Mouse (Mus musculus) kidney, adult 18-20 months (tissue): ENCODE measurements around the gene Radil.

Source experiments
- DNase-seq: peaks from one replicate; pipeline ENCODE4 v3.0.0; 2021

Gene Radil

GRCm38 (mm10) chr5:142537286-142537685 is 13.6 kb downstream of the Radil start:
- DNase-seq = peak; percentile 6

GRCm38 (mm10) chr5:142535388-142535787 is 15.5 kb downstream of the Radil start:
- DNase-seq = no peak

- DNase-seq = no peak
Measured at GRCm38 (mm10) chr5:142529915-142530314, 21.0 kb downstream of the Radil start, which contains the start of gene Papolb. TSS of gene Papolb (minus strand) at chr5:142530076.

DNA sequence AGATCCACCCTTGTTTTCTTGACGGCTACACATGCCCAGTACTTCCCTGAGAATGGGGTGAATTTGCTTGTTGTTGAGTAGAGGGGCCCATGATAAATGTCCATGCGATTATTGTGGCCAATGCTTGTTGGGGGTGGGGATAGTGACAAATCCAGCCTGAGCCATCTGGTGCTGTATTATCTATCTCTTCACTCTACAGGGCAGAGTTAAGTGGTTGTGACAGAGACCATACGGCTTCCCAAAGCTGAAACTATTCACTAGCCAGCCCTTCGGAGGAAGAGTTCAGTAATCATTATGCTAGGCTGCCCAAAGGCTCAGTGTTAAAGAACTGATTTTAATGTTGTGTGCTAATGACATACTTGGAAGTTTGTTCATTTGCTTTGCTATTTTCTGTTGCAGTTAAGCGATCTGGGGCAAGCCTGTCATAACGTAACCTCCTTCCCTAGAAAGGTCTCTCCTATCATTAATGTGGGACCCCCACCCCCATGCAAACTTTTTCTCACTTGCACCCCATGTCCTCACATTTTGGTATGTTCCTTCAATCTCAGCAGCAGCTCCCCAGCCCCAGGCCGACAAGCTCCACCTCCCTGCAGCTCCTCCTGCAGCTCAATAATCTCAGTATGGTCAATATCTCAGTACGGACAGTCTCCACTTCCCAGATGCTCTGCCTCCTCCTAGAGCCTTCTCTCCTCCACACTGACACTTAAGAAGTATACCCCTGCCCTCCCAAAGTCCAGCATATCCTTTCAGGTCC is 26.0 kb downstream of the Radil start:
- DNase-seq = no peak

DNA sequence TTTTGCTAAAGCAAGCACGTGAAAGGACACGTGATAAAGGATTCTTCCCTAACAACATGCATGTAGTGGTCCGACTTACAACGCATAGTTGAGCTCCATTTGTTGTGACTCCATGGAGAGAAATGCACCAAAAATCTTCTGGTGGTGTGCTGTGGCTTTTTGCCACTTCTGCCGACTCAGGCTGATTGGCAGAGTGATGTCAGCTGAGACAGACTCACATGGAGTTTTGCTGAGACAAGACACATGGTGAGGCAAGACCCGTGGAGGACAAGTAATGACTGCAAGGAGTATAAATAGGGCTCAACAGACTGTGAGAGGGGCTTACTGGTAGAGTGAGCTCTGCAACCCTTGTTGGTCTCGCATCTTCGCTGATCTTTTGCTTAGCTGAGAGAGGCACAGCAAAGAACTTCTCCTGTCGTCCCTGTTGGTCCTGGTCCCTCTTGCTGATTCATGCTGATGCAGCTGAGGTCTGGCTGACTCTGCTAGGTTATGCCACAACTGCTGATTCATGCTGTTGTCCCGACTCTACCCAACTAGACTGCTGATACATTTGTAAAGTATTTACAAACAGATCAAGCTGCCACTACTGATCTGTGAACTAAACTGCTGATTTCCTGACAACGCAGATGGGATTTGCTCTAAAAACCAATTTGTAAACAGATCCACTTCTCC is 29.6 kb downstream of the Radil start:
- no peak for DNase-seq

DNA sequence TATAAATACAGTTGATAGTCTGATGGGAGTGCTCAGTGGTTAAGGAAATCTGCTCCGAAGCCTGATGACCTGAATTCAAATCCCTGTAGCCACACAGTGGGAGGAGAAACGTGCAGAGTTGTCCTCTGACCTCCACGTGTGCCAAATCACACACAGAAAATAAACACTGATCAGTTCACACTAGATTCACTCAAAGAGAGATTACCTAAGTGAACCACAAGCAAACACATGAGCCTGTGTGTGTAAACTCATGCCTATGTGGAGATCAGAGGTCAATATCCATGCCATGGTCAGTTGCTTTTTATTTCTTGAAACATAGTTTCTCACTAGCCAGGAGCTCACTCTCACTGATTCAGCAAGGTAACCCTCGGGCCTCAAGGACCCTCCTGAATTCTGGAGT is 30.5 kb downstream of the Radil start:
- no peak for DNase-seq

DNA sequence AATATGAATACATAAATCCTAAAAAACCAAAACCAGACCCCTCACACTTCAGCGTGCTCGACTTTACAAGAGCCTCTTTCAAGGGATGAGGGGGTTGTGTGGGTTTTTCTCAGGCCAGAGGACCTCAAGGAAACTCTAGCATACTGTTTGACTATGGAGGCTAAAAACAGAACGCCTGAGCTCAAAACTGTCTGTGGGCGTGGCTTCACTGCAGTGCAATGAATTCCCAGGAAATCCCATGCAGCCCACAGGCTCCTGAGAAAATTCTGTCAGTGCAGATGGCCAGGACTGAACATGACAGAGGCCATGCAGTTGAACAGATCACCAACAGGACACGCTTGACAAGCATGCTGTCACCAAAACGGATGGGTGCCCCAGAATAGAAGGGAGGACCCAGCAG is 31.9 kb downstream of the Radil start:
- no peak for DNase-seq

- no peak for DNase-seq
Measured at GRCm38 (mm10) chr5:142512112-142512511, 38.8 kb downstream of the Radil start.

GRCm38 (mm10) chr5:142510061-142510414 is 40.9 kb downstream of the Radil start:
- no peak for DNase-seq

DNA sequence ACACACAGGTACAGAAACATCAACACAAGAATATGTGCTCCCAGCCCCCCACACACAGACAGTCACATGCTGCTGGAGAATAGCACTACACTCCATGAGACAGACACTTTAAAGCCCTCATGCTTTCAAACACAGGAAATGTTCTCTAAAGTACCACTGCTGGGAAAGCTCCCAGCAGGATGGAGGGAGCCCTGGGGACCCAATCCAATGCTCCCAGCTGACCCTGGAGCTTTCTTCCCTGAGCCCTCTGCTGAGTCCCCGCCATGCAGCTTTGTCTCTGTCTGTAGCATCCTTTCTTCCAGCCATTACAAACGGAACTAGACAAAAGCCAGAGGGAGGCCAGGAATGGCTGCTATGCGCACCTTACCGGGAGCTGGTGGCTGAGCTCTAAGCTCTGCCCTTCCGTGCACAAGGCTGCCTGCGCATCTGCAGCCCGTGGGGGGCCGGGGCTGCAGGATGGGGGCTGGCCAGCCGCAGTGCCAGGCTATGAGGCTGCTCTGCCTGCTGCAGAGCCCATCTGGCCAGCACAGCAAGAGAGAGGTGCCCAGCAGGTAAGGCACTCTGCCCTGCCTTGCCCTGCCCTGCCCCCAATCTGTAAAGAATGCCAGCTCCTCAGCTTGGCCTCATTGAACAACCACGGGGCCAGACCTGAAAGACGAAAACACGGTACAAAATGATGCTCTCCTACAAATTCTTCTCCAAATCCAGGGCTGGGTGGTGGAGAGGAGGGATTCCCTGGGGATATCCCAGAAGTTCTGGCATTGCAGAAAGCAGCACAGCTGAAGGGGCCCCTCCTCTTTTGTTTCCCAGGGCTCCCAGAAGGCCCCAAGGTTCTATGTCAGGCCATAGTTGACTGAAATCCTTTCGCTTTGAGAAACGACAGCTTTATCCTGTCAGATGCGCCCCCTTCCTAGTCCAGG is 41.5 kb downstream of the Radil start:
- no peak for DNase-seq

DNA sequence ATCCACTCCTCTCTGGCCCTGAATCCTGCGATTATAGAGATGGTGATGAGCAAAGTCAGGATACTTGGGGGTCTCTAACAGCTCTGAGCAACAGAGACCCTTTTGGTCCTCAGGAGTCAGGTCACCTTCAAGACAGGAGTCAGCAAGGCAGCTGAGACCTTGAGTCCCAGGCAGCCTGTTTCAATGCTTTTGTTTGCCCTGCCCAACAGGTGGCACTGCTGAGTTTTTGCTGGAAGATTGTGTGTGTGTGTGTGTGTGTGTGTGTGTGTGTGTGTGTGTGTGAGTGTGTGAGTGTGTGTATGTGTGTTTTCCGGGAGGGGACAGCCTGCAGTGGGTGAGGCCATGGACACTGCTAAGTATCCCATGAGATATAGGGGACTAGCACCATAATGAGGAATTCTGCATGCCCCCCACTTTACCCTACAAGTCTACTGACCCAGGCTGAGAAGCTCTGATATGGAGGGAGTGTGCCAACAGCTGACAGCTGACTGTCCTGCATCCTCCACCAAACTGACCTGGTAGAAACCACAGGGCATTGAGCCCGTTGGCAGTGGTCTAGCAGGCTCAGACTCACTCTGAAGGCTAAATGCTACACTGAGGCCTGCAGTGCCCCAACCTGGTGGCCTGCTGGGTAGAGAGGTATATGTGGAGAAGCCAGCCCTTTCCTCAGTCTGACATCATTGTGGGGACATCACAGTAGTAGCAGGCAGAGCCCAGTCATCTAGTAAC is 45.0 kb downstream of the Radil start:
- DNase-seq = no peak

DNA sequence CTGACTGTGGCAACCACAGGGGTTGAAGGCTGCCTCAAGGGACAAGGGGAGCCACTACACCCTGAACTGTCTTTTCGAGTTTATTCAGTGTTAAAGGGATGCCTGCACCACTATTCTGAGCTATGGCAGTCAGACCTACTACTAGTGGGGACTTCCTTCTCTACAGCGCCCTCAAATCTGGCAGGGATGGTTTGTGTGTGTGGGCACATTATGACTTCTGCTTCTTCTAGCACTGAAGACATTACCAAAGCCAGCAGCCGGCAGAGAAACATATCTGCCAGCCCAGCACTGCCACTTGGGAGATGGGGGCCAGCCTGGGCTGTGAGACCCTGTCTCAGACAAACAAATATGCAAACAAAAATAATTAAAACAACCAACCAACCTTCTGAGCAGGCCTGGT is 46.7 kb downstream of the Radil start:
- no peak for DNase-seq

DNA sequence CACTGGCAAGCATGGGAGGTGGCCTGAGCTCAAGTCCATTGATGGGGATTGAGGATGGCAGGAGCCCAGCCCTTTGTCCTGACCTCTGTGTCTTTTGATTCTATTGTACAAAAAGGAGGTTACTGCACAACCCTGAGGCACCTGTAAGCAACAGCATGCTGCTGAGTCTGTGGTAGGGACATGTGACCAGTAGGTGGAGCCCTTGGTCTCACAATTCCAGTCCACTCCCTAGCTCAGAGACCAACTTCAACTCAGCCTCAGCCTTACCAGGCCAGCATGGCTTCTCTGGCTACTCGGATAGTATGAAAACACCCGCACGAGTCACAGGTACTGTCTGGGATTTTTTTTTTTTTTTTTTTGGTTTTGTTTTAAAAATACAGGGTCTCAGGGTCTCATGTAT is 48.5 kb downstream of the Radil start:
- peak; percentile 79 for DNase-seq

DNA sequence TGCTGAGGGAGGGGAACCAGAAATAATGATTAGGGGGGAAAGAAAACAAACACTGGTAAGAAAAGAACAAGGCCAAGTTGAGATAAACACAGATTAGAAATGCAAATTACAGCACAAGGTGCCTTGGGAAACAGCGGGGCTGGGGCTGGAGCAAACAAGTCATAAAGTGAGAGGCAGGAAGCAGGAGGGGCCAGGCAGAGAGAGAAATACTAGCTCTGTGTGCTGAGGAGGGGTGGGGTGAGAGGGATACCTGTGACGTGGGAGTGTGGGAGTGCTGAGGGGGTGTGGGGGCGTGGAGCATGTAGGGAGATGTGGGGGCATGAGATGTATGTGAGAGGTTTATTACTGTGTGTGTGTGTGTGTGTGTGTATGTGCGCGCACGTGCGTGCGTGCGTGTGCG is 50.0 kb downstream of the Radil start:
- DNase-seq = no peak

DNA sequence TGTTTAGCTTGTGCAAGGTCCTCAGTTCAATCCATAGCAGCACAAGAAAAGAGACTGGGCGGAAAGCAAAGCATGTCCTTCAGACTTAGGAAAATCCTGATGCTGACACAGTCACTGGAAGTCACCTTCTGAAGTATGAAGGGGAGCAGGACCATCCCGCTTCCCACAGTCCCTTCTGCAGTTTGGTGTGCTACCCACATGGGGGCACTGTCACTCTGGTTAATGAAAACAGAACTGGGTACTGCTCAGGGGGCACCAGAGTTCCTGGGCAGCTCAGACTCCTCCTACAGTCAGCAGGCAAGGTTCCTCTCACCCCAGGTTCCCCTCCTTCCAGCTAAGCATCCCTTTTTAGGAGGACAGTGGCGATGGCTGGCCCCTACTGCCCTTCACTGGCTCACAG is 51.9 kb downstream of the Radil start:
- peak; percentile 24 for DNase-seq

GRCm38 (mm10) chr5:142495321-142496096 is 55.4 kb downstream of the Radil start:
- DNase-seq = no peak

GRCm38 (mm10) chr5:142493307-142493706 is 57.6 kb downstream of the Radil start:
- no peak for DNase-seq

- DNase-seq = no peak
Measured at GRCm38 (mm10) chr5:142489955-142490707, 60.8 kb downstream of the Radil start.

- no peak for DNase-seq
Measured at GRCm38 (mm10) chr5:142486654-142487053, 64.2 kb downstream of the Radil start.

DNA sequence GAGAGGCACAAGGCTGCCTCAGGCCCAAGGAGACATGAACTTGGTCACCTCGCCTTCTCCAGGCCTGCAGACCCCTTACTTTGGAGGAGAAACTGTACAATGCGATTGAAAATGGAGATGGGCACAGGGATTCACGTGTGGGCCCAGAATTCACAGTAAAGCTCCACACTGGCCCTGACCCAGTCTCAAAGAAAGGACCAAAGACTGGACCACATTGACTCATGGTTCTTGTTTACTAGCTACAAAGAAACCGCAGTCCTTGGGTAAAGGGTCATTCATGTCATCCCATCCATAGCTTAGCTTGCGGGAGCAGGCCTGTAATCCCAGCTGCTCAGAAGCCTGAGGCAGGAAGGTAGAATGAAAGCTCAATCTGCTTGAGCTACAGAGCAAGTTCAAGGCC is 67.3 kb downstream of the Radil start:
- no peak for DNase-seq

GRCm38 (mm10) chr5:142482512-142482911 is 68.4 kb downstream of the Radil start:
- no peak for DNase-seq
